Mouse (Mus musculus): ENCODE results near the gene Ak4. TPM values are rescaled to one million over a fixed set of nuclear protein-coding genes. Genes with fewer than 3 reads are reported as not detected.

Gene Ak4
- total RNA-seq, 2 experiments from 2014 or later, result 12.6 to 14.4 TPM

DNA sequence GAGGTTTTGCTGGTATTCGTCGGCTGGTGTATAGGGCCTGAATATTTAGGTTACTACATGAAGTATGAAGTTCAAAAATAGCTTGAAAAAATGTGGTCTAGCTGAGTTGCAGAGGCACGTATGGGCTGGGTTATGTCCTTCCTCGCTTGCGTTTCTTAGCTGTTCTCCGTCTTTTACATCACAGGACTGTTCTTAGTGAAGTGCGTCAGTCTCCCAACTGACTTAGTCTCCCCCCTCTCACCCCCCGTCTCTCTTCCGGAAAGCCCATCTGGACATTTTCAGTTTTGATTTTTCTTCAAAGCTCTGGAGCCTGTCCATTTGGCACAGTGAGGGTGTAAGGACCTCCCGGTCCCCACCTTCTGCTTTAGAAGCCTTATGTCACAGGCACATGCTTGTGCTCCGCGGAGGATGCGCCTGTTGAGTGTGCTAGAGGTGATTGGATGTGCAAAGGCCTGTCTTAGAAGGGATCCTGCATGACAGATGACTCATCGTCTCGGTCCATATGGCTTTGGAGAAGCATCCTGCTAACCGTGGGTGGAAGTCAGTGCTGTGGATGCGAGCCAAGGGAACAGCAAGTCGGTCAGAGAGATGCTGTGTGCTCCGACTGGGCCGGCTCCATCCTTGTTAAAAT is 31.2 kb downstream of the Ak4 start:
- intact Hi-C loops (cut with DNase I), result no loop called here
- peak; percentile 48 to 53 for DNase-seq

DNA sequence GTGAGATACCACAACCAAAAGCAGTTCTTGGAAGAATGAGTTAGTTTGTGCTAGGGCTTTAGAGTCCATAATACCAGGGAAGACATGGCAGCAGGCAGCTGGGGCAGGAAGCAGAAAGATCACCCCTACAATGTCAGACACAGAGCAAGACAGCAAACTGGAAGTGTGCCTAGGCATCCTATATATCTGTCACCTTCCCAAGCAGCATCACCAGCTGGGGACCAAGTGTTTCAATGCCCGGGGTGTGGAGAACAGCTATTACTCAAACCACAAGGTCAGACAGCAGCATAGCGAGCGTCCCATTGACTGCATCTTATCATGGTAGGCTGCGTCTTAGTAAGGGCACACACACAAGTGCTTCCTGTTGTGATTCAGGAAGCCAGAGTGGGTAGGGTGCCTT is 32.0 kb downstream of the Ak4 start:
- DNase-seq, result no peak
- intact Hi-C loops (cut with DNase I), result no loop called here

DNA sequence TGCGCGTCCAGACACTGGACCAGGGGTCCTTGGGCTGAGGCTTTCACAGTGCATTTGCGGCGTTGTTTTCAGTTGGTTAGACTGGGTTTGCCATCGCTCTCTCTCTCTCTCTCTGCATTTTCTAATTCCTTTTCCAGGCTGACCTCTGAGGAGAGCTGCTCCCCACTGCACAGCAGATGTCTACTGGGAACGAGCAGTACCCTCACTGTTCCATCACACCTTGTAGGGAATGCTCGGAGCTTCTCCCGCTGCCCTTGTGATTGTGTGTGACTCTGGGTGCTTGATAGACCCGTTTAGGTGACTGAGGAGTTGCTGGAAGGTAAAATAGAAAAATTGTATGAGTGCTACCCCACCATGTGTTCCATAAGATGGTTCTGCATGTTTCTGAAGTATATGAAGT is 33.8 kb downstream of the Ak4 start:
- intact Hi-C loops (cut with DNase I), result no loop called here

GRCm38 (mm10) chr4:101457176-101457575 is 38.1 kb downstream of the Ak4 start:
- intact Hi-C loops (cut with DNase I), result loop anchor here (2.0 to 5.0 kb wide), 2 partner anchors 108 to 290 kb away; no protein-coding TSS in a partner anchor
- DNase-seq, result no peak

More for the DNA sequence above, 33.8 kb downstream of the Ak4 start:
- no peak for DNase-seq

DNA sequence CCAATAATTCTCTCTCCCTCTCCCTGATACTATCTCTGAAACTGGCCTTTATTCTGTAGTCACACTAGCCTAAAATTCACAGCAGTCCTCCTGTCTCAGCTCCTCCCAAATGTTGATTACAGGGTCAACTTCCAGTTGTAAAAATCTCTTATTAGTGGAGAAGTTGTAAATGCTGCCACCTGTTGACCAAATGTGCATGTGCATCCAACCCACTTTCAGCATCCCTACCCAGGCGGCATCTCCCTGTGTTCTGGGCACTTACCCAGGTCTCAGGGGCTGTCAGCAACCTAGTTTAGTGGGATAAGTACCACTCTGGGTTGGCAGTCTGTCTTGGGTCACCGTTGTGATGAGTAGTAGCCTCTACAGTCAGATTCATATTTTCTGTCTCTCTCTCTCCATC is 39.3 kb downstream of the Ak4 start:
- peak; percentile 47 to 69 for DNase-seq
- intact Hi-C loops (cut with DNase I), result loop anchor here (2.0 to 5.0 kb wide), 2 partner anchors 74 to 291 kb away; no protein-coding TSS in a partner anchor

GRCm38 (mm10) chr4:101459358-101459757 is 40.3 kb downstream of the Ak4 start:
- intact Hi-C loops (cut with DNase I), result loop anchor here (2.0 to 5.0 kb wide), 2 partner anchors 75 to 292 kb away; no protein-coding TSS in a partner anchor
- no peak for DNase-seq

GRCm38 (mm10) chr4:101460114-101460513 is 41.0 kb downstream of the Ak4 start:
- DNase-seq, result no peak
- intact Hi-C loops (cut with DNase I), result no loop called here

- DNase-seq, result no peak
- intact Hi-C loops (cut with DNase I), result no loop called here
Measured at GRCm38 (mm10) chr4:101462065-101462464, 43.0 kb downstream of the Ak4 start.

DNA sequence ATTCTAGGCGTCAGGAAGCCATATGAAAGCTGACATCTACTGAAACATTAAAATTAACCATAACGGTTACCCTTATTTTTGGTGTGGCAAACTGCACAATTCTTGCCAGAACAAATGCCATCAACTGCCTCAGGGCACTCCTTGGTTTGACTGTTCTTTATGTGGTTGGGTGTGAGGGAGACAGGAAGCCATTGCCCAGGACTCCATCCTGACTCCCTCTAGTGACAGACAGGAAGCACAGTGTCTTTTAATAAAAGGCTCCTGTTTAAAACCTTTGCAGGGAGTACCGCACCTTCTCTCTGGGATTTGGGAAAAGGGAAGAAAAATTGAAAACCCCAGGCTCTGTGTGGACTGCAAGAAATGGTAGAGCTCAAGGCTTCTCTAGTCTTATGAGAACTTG is 47.2 kb downstream of the Ak4 start:
- no peak for DNase-seq
- intact Hi-C loops (cut with DNase I), result no loop called here

DNA sequence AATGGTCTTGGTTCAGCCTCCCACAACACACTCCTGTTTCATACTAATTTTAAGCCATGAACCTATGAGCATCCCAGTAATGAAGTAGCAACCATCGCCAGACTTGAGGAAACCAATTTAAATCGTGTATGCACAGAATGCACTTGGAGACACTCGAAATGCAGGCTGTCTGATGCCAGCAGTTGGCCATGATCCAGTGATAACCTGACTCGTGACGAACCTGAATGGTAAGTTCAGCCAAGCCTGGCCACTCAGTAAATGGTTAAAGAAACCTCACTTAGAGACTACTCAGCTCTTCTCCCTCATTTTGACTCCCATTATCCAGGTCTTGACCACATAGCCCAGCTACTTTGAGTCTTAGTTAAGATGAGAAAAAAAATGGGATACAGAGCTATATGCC is 50.2 kb downstream of the Ak4 start:
- intact Hi-C loops (cut with DNase I), result no loop called here
- DNase-seq, result no peak

- intact Hi-C loops (cut with DNase I), result loop anchor here (5.0 kb wide), 2 partner anchors 132 to 527 kb away; no protein-coding TSS in a partner anchor
- DNase-seq, result peak in 1 of 2 experiments; percentile 6
Measured at GRCm38 (mm10) chr4:101470543-101470942, 51.5 kb downstream of the Ak4 start.

DNA sequence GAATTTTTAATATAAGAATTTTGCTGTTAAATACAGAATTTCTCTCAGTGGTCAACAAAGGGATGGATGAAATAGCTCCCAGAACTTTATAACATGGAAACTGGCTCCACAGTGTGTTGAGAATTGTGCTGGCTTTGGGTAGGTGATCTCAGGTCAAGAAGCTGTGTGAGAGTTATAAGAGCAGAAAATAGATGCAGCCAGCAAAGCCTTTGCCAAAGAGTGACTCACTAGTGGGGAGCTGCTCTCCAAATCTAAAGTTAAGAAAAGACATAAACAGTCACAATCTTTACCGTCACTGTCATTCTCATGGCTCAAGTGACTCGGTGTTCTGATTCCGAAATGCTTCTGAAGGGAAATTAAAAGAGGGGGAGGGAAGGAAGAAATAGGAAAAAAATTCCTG is 53.7 kb downstream of the Ak4 start:
- intact Hi-C loops (cut with DNase I), result loop anchor here (5.0 kb wide), 2 partner anchors 130 to 525 kb away; no protein-coding TSS in a partner anchor
- peak in 1 of 2 experiments; percentile 11 for DNase-seq

GRCm38 (mm10) chr4:101490320-101490917 is 71.3 kb downstream of the Ak4 start:
- DNase-seq, result no peak
- intact Hi-C loops (cut with DNase I), result no loop called here

GRCm38 (mm10) chr4:101491704-101492103 is 72.6 kb downstream of the Ak4 start:
- intact Hi-C loops (cut with DNase I), result no loop called here
- no peak for DNase-seq

DNA sequence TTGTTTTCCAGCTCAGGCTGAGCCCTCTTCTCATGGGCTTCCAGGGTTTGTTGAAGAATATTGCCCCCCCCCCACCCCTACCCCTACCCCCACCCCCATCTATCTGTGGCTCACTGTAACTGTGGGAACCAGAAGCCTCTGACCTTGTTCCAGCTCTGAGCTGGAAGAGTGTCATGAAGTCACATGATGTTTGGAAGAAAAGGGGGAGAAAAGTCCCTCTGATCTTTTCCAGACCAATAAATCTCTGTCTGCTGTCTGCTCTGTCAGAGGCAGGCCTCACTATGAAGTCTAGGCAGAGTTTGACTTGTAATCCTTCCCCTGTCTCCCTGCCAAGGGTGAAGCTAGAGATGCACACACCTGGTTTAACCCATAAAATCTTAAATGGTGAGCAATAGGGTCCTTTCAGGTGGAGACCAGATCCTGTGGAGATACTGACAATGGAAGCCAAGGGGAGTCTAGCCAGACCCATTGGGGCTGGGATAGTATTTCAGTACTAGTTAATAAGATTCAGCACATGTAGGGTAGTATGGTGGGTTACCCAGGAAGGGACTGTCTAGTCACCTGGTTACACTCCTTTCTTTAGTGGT is 74.6 kb downstream of the Ak4 start:
- intact Hi-C loops (cut with DNase I), result no loop called here
- no peak for DNase-seq

DNA sequence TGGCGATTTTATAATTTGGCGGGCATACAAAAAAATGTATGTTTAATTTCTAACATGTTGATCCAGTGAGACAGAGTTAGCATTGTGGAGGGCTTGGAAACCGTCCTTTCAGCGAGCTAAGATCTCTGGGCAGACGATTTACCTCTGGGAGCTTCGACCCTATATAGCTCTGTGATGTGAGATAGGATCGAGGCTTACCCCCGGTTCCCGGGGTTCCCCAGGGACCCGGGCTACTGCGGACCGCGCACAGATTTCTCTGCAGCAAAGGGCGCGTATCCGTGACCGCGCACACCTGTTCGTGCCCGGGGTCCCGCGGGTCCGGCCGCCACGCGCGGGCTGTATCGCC is 77.1 kb downstream of the Ak4 start:
- intact Hi-C loops (cut with DNase I), result no loop called here
- no peak for DNase-seq

DNA sequence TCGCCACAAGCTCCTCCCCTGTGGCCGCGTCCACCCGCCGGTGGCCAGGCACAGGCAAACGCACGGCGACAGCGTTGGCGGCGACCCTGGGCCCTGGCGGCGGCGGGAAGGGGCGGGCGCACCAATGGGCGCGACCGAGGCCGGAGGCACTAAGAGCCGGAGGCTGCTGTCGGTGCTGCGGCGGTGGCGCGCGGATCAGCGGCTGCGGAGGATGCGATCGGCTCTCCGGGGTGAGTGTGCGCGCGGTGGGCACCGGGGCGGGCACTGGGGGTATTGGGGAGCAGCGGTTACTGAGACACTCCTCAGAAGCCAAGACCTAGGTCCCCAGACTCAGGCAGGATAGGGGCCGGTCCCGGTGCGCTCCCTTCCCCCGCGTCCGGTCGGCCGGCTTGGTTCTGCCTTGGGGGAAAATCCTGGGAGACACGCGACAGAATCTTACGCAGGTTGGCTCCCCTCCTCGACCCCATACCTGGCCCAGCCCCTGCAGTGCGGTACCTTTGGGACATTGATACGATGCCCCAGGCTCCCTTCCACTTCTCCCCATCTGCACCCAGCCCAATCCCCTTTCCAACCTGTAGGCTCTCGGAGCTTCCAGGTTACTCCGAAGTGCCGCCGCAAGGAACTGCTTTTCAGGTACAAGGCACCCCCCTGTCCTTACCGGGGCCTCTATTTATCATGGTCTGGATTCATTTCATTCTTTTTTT is 77.6 kb downstream of the Ak4 start, which contains the start of gene Dnajc6:
Gene Dnajc6, plus strand, starts transcription at position 115 of the 704 bp plus-strand sequence.
- intact Hi-C loops (cut with DNase I), result no loop called here
- DNase-seq, result peak; percentile 16 to 19

DNA sequence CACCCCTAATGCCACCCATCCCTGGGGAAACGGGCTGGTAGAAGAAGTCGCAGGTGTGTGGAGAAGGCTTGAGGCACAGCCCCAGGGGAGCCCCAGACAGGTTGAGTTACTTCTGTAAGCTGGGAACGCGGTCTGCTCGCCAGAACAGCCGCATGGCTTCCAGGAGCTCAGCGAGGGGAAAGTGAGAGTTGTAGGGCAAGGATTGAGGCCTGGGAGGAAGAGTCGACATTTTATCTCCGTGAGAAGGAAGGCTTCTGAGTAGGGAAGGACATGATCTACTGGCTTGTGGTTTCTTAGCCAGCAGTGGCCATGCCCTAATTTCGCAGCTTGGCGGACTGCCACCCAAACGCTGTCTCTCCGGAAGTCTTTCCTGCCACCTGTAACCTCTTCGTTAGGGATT is 78.3 kb downstream of the Ak4 start:
- intact Hi-C loops (cut with DNase I), result no loop called here
- no peak for DNase-seq

DNA sequence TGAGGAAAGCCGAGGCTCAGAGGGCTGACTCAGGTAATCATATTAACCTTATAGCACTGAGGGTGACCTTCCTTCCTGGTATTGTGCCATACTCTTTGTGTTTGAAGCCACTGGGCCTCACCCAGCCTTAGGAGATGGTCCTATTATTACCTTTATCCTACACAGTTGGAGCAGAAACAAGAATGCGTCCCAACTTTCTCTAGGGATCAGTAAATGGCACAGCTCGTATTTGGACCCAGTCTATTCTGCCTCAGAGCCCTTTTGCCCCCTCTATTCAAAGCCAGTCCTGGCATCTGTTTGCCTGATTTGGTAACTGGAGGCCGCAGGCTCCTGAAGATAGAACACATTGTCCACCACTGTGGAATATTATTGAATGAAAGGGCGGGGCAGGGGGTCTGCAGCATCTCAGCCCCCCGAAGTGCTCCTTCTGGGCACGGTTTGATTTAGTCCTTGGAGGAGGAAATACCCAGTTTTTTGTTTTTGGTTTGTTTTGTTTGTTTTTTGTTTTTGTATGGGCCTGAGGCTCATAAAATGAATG is 85.5 kb downstream of the Ak4 start:
- intact Hi-C loops (cut with DNase I), result no loop called here
- DNase-seq, result no peak

GRCm38 (mm10) chr4:101505966-101506365 is 86.9 kb downstream of the Ak4 start:
- DNase-seq, result no peak
- intact Hi-C loops (cut with DNase I), result no loop called here

DNA sequence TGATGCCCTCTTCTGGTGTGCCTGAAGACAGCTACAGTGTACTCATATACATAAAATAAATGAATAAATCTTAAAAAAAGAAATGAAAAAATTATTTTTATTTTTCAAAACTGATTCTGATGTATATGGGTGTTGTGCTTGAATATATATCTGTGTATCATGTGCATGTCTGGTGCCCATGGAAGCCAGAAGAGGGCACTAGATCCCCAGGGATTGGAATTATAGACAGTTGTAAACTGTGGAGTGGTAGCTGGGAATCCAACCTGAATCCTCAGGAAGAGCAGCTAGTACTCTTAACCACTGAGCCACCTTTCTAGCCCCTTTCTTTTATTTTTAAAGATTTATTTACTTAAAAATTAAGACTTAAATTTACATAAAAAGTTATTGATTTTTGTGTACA is 87.3 kb downstream of the Ak4 start:
- DNase-seq, result no peak
- intact Hi-C loops (cut with DNase I), result no loop called here
